Mouse (Mus musculus): Measurements from ENCODE around the gene Ap2s1.

Ap2s1 gene

GRCm38 (mm10) chr7:16752016-16752415, 13.8 kb downstream of the Ap2s1 start:
- no peak for DNase-seq (ENCODE audit: low spot score)

GRCm38 (mm10) chr7:16755362-16756017, 17.3 kb downstream of the Ap2s1 start:
- DNase-seq (ENCODE audit: low spot score) = no peak

- DNase-seq (ENCODE audit: low spot score) = no peak
Observed at GRCm38 (mm10) chr7:16758872-16759574, 20.8 kb downstream of the Ap2s1 start.

- no peak for DNase-seq (ENCODE audit: low spot score)
Observed at GRCm38 (mm10) chr7:16760292-16760691, 22.1 kb downstream of the Ap2s1 start.

GRCm38 (mm10) chr7:16761005-16761481, 22.8 kb downstream of the Ap2s1 start:
- DNase-seq (ENCODE audit: low spot score) = no peak

- no peak for DNase-seq (ENCODE audit: low spot score)
Observed at GRCm38 (mm10) chr7:16761630-16762029, 23.4 kb downstream of the Ap2s1 start.

- DNase-seq (ENCODE audit: low spot score) = no peak
Observed at GRCm38 (mm10) chr7:16763463-16764218, 25.4 kb downstream of the Ap2s1 start.

GRCm38 (mm10) chr7:16766443-16766842, 28.2 kb downstream of the Ap2s1 start:
- DNase-seq (ENCODE audit: low spot score) = no peak

GRCm38 (mm10) chr7:16775888-16776287, 37.7 kb downstream of the Ap2s1 start:
- DNase-seq (ENCODE audit: low spot score) = no peak

GRCm38 (mm10) chr7:16780076-16780475, 41.9 kb downstream of the Ap2s1 start:
- DNase-seq (ENCODE audit: low spot score) = no peak

- peak; percentile 70 for DNase-seq (ENCODE audit: low spot score)
Observed at GRCm38 (mm10) chr7:16780825-16781554, 42.8 kb downstream of the Ap2s1 start, which contains the start of gene Slc1a5. TSS of gene Slc1a5 (plus strand) at chr7:16781340.

- DNase-seq (ENCODE audit: low spot score) = no peak
Observed at GRCm38 (mm10) chr7:16781555-16781815, 43.3 kb downstream of the Ap2s1 start.

- no peak for DNase-seq (ENCODE audit: low spot score)
Observed at GRCm38 (mm10) chr7:16781816-16782554, 43.8 kb downstream of the Ap2s1 start.

- DNase-seq (ENCODE audit: low spot score) = no peak
Observed at GRCm38 (mm10) chr7:16782555-16783125, 44.4 kb downstream of the Ap2s1 start.

- no peak for DNase-seq (ENCODE audit: low spot score)
Observed at GRCm38 (mm10) chr7:16783224-16783688, 45.0 kb downstream of the Ap2s1 start.

GRCm38 (mm10) chr7:16783758-16784415, 45.7 kb downstream of the Ap2s1 start:
- peak; percentile 23 for DNase-seq (ENCODE audit: low spot score)

GRCm38 (mm10) chr7:16784498-16784976, 46.3 kb downstream of the Ap2s1 start:
- DNase-seq (ENCODE audit: low spot score) = no peak

- no peak for DNase-seq (ENCODE audit: low spot score)
Observed at GRCm38 (mm10) chr7:16785541-16786083, 47.4 kb downstream of the Ap2s1 start.

GRCm38 (mm10) chr7:16792316-16792715, 54.1 kb downstream of the Ap2s1 start:
- no peak for DNase-seq (ENCODE audit: low spot score)

All from urinary bladder, postnatal 10 days (tissue).